Mouse (Mus musculus): ENCODE measurements around the gene Clstn1. TPM values are rescaled to one million over a fixed set of nuclear protein-coding genes. Genes with fewer than 3 reads are reported as not detected.

The Clstn1 gene
- polyA plus RNA-seq, 1 experiment from 2014 or later = 45.7 TPM

GRCm38 (mm10) chr4:149599549-149599948 lies 13.3 kb downstream of the Clstn1 start:
- H3K36me3 ChIP-seq (ENCODE audit: insufficient read depth) = no peaks in the 10 kb centered on the region
- 93% methylated on average over 6 of the region's 6 CpGs for WGBS
- H3K4me1 ChIP-seq (ENCODE audit: insufficient read depth) = peaks cover 3% of the 10 kb centered on the region; the same call in 1 of the 2 replicates
- no peaks in the 10 kb centered on the region for H3K9me3 ChIP-seq (ENCODE audit: low read depth, low read length)
- ATAC-seq (ENCODE audit: insufficient read depth) (no peak), DNase-seq (no peak)
- H3K4me3 ChIP-seq (ENCODE audit: low read depth, low read length) = no peak overlapping the region
- no peak overlapping the region for H3K9ac ChIP-seq
- H3K27me3 ChIP-seq (ENCODE audit: insufficient read depth, low read length) = no peaks in the 10 kb centered on the region
- no peak for TF ChIP-seq CTCF (IDR thresholded peaks at IDR 0.05; ENCODE audit: low read depth)
- H3K4me2 ChIP-seq = no peak overlapping the region
- H3K27ac ChIP-seq (ENCODE audit: low read depth) = no peak overlapping the region

GRCm38 (mm10) chr4:149600130-149600529 lies 13.9 kb downstream of the Clstn1 start:
- ATAC-seq (ENCODE audit: insufficient read depth) (no peak), DNase-seq (no peak)
- Histone ChIP-seq H3K36me3 (ENCODE audit: insufficient read depth) (no peaks in the 10 kb centered on the region), H3K27me3 (ENCODE audit: insufficient read depth, low read length) (no peaks in the 10 kb centered on the region), H3K9me3 (ENCODE audit: low read depth, low read length) (no peaks in the 10 kb centered on the region), H3K4me2 (no peak overlapping the region), H3K27ac (ENCODE audit: low read depth) (no peak overlapping the region), H3K4me3 (ENCODE audit: low read depth, low read length) (no peak overlapping the region), H3K9ac (no peak overlapping the region), H3K4me1 (ENCODE audit: insufficient read depth) (peaks cover 3% of the 10 kb centered on the region; the same call in 1 of the 2 replicates)
- WGBS = 80% methylated on average over 4 of the region's 4 CpGs
- TF ChIP-seq CTCF (IDR thresholded peaks at IDR 0.05; ENCODE audit: low read depth) = no peak

- no peaks in the 10 kb centered on the region for H3K9me3 ChIP-seq (ENCODE audit: low read depth, low read length)
- H3K36me3 ChIP-seq (ENCODE audit: insufficient read depth) = no peaks in the 10 kb centered on the region
- peak; percentile 33; the same call in 1 of the 2 replicates for ATAC-seq (ENCODE audit: insufficient read depth)
- H3K4me2 ChIP-seq = no peak overlapping the region
- no peak overlapping the region for H3K9ac ChIP-seq
- H3K4me3 ChIP-seq (ENCODE audit: low read depth, low read length) = no peak overlapping the region
- WGBS = 27% methylated on average over 4 of the region's 4 CpGs
- no peaks in the 10 kb centered on the region for H3K27me3 ChIP-seq (ENCODE audit: insufficient read depth, low read length)
- TF ChIP-seq CTCF (IDR thresholded peaks at IDR 0.05; ENCODE audit: low read depth) = no peak
- no peak overlapping the region for H3K27ac ChIP-seq (ENCODE audit: low read depth)
- peaks cover 3% of the 10 kb centered on the region; the same call in 1 of the 2 replicates for H3K4me1 ChIP-seq (ENCODE audit: insufficient read depth)
- peak; percentile 69 for DNase-seq
These were observed 15.2 kb downstream of the Clstn1 start for GRCm38 (mm10) chr4:149601484-149601883.

- Histone ChIP-seq H3K27ac (ENCODE audit: low read depth) (no peak overlapping the region), H3K4me1 (ENCODE audit: insufficient read depth) (peaks cover 3% of the 10 kb centered on the region; the same call in 1 of the 2 replicates), H3K4me2 (no peak overlapping the region), H3K4me3 (ENCODE audit: low read depth, low read length) (no peak overlapping the region), H3K27me3 (ENCODE audit: insufficient read depth, low read length) (no peaks in the 10 kb centered on the region), H3K36me3 (ENCODE audit: insufficient read depth) (no peaks in the 10 kb centered on the region), H3K9me3 (ENCODE audit: low read depth, low read length) (no peaks in the 10 kb centered on the region), H3K9ac (no peak overlapping the region)
- DNase-seq = no peak
- WGBS = 51% methylated on average over 7 of the region's 7 CpGs
- TF ChIP-seq CTCF (IDR thresholded peaks at IDR 0.05; ENCODE audit: low read depth) = no peak
- no peak for ATAC-seq (ENCODE audit: insufficient read depth)
These were observed 16.0 kb downstream of the Clstn1 start for GRCm38 (mm10) chr4:149602236-149602635.

GRCm38 (mm10) chr4:149603860-149604259 lies 17.6 kb downstream of the Clstn1 start:
- H3K27me3 ChIP-seq (ENCODE audit: insufficient read depth, low read length) = no peaks in the 10 kb centered on the region
- WGBS = 33% methylated on average over 1 of the region's 1 CpGs
- DNase-seq = no peak

GRCm38 (mm10) chr4:149604518-149604917 lies 18.2 kb downstream of the Clstn1 start:
- Histone ChIP-seq H3K4me2 (no peak overlapping the region), H3K27ac (ENCODE audit: low read depth) (no peak overlapping the region), H3K4me1 (ENCODE audit: insufficient read depth) (peaks cover 3% of the 10 kb centered on the region; the same call in 1 of the 2 replicates), H3K36me3 (ENCODE audit: insufficient read depth) (no peaks in the 10 kb centered on the region), H3K27me3 (ENCODE audit: insufficient read depth, low read length) (no peaks in the 10 kb centered on the region), H3K9ac (no peak overlapping the region), H3K4me3 (ENCODE audit: low read depth, low read length) (no peak overlapping the region), H3K9me3 (ENCODE audit: low read depth, low read length) (no peaks in the 10 kb centered on the region)
- 78% methylated on average over 3 of the region's 3 CpGs for WGBS
- peak; percentile 34 for TF ChIP-seq CTCF (IDR thresholded peaks at IDR 0.05; ENCODE audit: low read depth)
- ATAC-seq (ENCODE audit: insufficient read depth) (no peak), DNase-seq (no peak)

More at GRCm38 (mm10) chr4:149603860-149604259, 17.6 kb downstream of the Clstn1 start:
- no peak for ATAC-seq (ENCODE audit: insufficient read depth)
- H3K4me1 ChIP-seq (ENCODE audit: insufficient read depth) = peaks cover 3% of the 10 kb centered on the region; the same call in 1 of the 2 replicates
- no peak overlapping the region for H3K4me3 ChIP-seq (ENCODE audit: low read depth, low read length)
- no peaks in the 10 kb centered on the region for H3K36me3 ChIP-seq (ENCODE audit: insufficient read depth)
- no peaks in the 10 kb centered on the region for H3K9me3 ChIP-seq (ENCODE audit: low read depth, low read length)
- H3K4me2 ChIP-seq = no peak overlapping the region
- no peak overlapping the region for H3K27ac ChIP-seq (ENCODE audit: low read depth)
- no peak overlapping the region for H3K9ac ChIP-seq
- no peak for TF ChIP-seq CTCF (IDR thresholded peaks at IDR 0.05; ENCODE audit: low read depth)

- no peaks in the 10 kb centered on the region for H3K27me3 ChIP-seq (ENCODE audit: insufficient read depth, low read length)
- no peaks in the 10 kb centered on the region for H3K36me3 ChIP-seq (ENCODE audit: insufficient read depth)
- DNase-seq (no peak), ATAC-seq (ENCODE audit: insufficient read depth) (no peak)
- no peak for TF ChIP-seq CTCF (IDR thresholded peaks at IDR 0.05; ENCODE audit: low read depth)
- H3K9ac ChIP-seq = no peak overlapping the region
- WGBS = 71% methylated on average over 18 of the region's 18 CpGs
- no peak overlapping the region for H3K4me3 ChIP-seq (ENCODE audit: low read depth, low read length)
- H3K9me3 ChIP-seq (ENCODE audit: low read depth, low read length) = no peaks in the 10 kb centered on the region
- H3K4me1 ChIP-seq (ENCODE audit: insufficient read depth) = peaks cover 2% of the 10 kb centered on the region; the same call in 1 of the 2 replicates
- no peak overlapping the region for H3K4me2 ChIP-seq
- no peak overlapping the region for H3K27ac ChIP-seq (ENCODE audit: low read depth)
These were observed 19.8 kb downstream of the Clstn1 start for GRCm38 (mm10) chr4:149606056-149606455.
